ENCODE assay signal across 9 mouse cellular contexts in the genomic region with DNA sequence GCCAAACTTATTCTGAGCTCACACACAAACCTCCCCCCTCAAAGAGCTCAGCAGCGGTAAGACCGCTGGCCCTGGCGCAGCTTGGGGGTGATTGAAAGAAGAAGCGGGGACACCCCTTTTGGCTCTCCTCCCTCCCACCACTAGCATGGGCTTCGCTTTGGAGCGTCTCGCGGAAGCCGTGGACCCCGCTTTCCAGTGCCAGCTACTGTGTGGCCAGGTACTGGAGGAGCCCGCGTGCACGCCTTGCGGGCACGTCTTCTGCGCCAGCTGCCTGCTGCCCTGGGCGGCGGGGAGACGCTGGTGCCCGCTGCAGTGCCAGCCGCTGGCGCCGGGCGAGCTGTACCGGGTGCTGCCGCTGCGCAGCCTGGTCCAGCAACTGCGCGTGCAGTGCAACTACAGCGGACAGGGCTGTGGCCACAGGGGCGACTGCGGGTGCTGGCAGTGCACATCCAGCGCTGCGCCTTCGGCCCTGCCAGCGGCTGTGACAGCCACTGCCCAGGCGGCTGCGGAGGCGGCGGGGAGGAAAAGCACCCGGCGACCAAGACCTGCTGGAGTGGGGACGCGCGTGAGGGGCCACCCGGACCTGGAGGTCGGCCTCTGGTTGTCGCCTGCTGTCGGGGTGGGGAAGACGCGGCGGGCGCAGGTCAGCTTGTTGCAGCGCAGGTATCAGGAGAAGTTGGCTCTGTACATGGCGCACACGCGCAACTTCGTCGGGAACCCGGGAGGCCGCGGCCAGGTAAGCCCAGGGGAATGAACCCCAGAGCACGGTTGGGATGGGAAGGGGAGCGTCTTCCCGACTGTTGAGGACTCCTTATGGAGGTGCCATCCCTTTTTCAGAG. TPM values are rescaled to one million over a fixed set of nuclear protein-coding genes. Genes with fewer than 3 reads are reported as not detected.
DNase-seq lines count a peak whose midpoint lies in the region; ATAC-seq and TF ChIP-seq lines count a peak whose summit lies in the region.
"Had no signal": no experiment of that assay in that cellular context is flagged by ENCODE, and none has a peak within 500 bp of the region (broad histone marks: within the 10 kb centered on the region; RNA-seq: fewer than 3 reads in every experiment).

A gene (plus strand): TSS at position 112 of the 839 bp plus-strand sequence.

- peaks cover 32% of the 10 kb centered on the region for H3K27me3 ChIP-seq in intestine, embryonic 14.5 days (replicated peaks; ENCODE audit: control insufficient read depth, insufficient read depth, low read length)
- H3K27me3 ChIP-seq in liver, embryonic 13.5 days: peaks cover 37% of the 10 kb centered on the region
- H3K27me3 ChIP-seq: CH12.LX had no signal

- no peak for TF ChIP-seq CTCF in cortical plate, adult 2 months (IDR thresholded peaks at IDR 0.05; ENCODE audit: extremely low read depth, insufficient read depth, low read length)

- H3K27ac ChIP-seq in cortical plate, adult 2 months (ENCODE audit: insufficient read depth, low read length): peak within 1 kb of the TSS; percentile 78; the same call in 1 of the 2 replicates
- no peak within 1 kb of the TSS for H3K27ac ChIP-seq in intestine, embryonic 14.5 days (ENCODE audit: low read depth)
- H3K27ac ChIP-seq in liver, embryonic 13.5 days: no peak within 1 kb of the TSS

- peak within 1 kb of the TSS; percentile 87 for H3K4me3 ChIP-seq in cortical plate, adult 2 months (ENCODE audit: insufficient read depth, low read length)
- H3K4me3 ChIP-seq in intestine, embryonic 14.5 days (ENCODE audit: low read depth, low read length): peak within 1 kb of the TSS; percentile 56
- peak within 1 kb of the TSS; percentile 18 for H3K4me3 ChIP-seq in liver, embryonic 13.5 days (replicated peaks)

- H3K36me3 ChIP-seq in intestine, embryonic 14.5 days (ENCODE audit: control insufficient read depth, insufficient read depth, low read length): no peaks in the 10 kb centered on the region
- H3K36me3 ChIP-seq in liver, embryonic 13.5 days: no peaks in the 10 kb centered on the region

- no peaks in the 10 kb centered on the region for H3K4me1 ChIP-seq in cortical plate, adult 2 months (ENCODE audit: control insufficient read depth, insufficient read depth, low read length)
- H3K4me1 ChIP-seq in intestine, embryonic 14.5 days (replicated peaks; ENCODE audit: control insufficient read depth, insufficient read depth, low read length): no peaks in the 10 kb centered on the region
- no peaks in the 10 kb centered on the region for H3K4me1 ChIP-seq in liver, embryonic 13.5 days (replicated peaks)

- ATAC-seq in granulocyte monocyte progenitor cell, adult 5-6 weeks (replicated peaks; ENCODE audit: poor library complexity, severe bottlenecking): peak; percentile 44
- ATAC-seq in intestine, embryonic 14.5 days (replicated peaks; ENCODE audit: low FRiP score, low TSS enrichment, low read depth): peak; percentile 53; the same call in 1 of the 2 replicates
- peak; percentile 41; the same call in 1 of the 2 replicates for ATAC-seq in liver, embryonic 13.5 days (ENCODE audit: low read depth)

- peak within 1 kb of the TSS; percentile 94 for H3K4me2 ChIP-seq in intestine, embryonic 14.5 days (ENCODE audit: low read length)
- H3K4me2 ChIP-seq in liver, embryonic 13.5 days: peak within 1 kb of the TSS; percentile 47

- no peak for TF ChIP-seq POLR2A in cortical plate, adult 2 months (IDR thresholded peaks at IDR 0.05; ENCODE audit: extremely low read depth, insufficient read depth, low read length)

- H3K9ac ChIP-seq in intestine, embryonic 14.5 days (ENCODE audit: low read length): peak within 1 kb of the TSS; percentile 40
- no peak within 1 kb of the TSS for H3K9ac ChIP-seq in liver, embryonic 13.5 days

- no peaks in the 10 kb centered on the region for H3K9me3 ChIP-seq in intestine, embryonic 14.5 days (ENCODE audit: control insufficient read depth, low read length)
- no peaks in the 10 kb centered on the region for H3K9me3 ChIP-seq in liver, embryonic 13.5 days (replicated peaks)

- peak; percentile 40 for DNase-seq in gastrocnemius, postnatal 10 days
- no peak for DNase-seq in gastrocnemius, adult 18-20 months (ENCODE audit: low spot score)
- DNase-seq in intestine, embryonic 14.5 days (ENCODE audit: low spot score): peak; percentile 68
- DNase-seq in liver, embryonic 13.5 days: no peak
- DNase-seq in right cerebral cortex, adult 18-20 months: peak; percentile 46
- DNase-seq in adipocyte (ENCODE audit: low spot score): no peak

- WGBS in intestine, embryonic 14.5 days: 1% methylated on average over 63 of the region's 65 CpGs
- WGBS in liver, embryonic 13.5 days (ENCODE audit: insufficient replicate concordance): 3% methylated on average over 65 of the region's 65 CpGs

RNA-seq across cellular contexts. Expression of the gene that starts here (rescaled TPM):
- total RNA-seq in gastrocnemius, postnatal 10 days (2021): 1 to 10 TPM; 1.2 to 2.0 TPM
- total RNA-seq in gastrocnemius, adult 18-20 months (2021): 1 to 10 TPM in 1 of 2 experiments, under 1 TPM in 1; 0.41 to 1.1 TPM
- polyA plus RNA-seq in cortical plate, adult 2 months (2012; rRNA removed): 4.2 and 4.6 TPM in 2 replicates
- total RNA-seq in granulocyte monocyte progenitor cell, adult 5-6 weeks (2014; fragmentation: Nextera tagmentation): not detected in 2 replicates
- total RNA-seq in granulocyte monocyte progenitor cell, adult 5-6 weeks (2017): not detected in 2 replicates
- 2.4 and 2.6 TPM in 2 replicates for polyA plus RNA-seq in intestine, embryonic 14.5 days (2014; fragmentation: Nextera tagmentation; extraction: Ambion mirVana)
- 0.03 TPM in 2 replicates for polyA plus RNA-seq in liver, embryonic 13.5 days (2015; fragmentation: Nextera tagmentation; extraction: Ambion mirVana)
- total RNA-seq: CH12.LX had no signal

Comparison
In these comparisons a context has a peak if more than half of its experiments do, and no peak if none do; other contexts are left out.
1. DNase-seq: peak in gastrocnemius, postnatal 10 days (single experiment), intestine, embryonic 14.5 days (single experiment) and right cerebral cortex, adult 18-20 months (single experiment); none in gastrocnemius, adult 18-20 months (single experiment), liver, embryonic 13.5 days (single experiment) and adipocyte (single experiment).
2. Peak in ATAC-seq in granulocyte monocyte progenitor cell, adult 5-6 weeks; RNA of the gene not detected or under 1 TPM.
3. Peak in ATAC-seq, H3K4me3 ChIP-seq and H3K4me2 ChIP-seq in liver, embryonic 13.5 days; RNA of the gene not detected or under 1 TPM.
4. H3K4me3 ChIP-seq: peak in every context shown above with its lines; median percentile 87 in cortical plate, adult 2 months; 56 in intestine, embryonic 14.5 days; 18 in liver, embryonic 13.5 days.
5. Peak in every context shown above with its lines, with median percentiles within 50 percentile points of each other: ATAC-seq.